Mouse (Mus musculus) retina, adult 2 months (tissue): ENCODE results near the gene Pde10a.

Experiments used
- DNase-seq: peaks from one replicate; pipeline ENCODE4 v3.0.0-alpha.2; 2012; ENCODE audit warnings: low read depth, low spot score

The Pde10a gene

GRCm38 (mm10) chr17:8525971-8526740, 984 bp downstream of the Pde10a start:
- DNase-seq: no peak

DNA sequence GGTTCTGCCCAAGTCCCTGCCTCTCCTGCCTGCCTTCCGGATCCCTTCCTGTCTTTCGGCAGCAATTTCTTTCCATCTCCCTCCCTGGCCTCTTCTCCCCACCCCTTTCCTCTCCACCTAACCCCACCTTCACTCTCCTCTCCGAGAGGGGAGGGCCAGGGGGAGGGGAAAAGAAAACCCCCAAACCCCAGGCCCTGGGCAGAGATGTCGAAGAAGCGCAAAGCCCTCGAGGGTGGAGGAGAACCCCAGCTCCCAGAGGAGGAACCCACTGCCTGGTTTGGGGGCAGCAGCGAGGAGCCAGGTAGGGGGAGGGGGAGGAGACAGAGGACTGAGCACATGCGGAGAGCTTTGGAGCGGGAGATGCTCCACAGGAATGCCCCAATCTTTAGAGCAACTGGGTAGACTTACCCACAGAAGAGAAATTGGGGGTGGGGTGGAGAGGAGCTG, 1.7 kb downstream of the Pde10a start:
- no peak for DNase-seq

DNA sequence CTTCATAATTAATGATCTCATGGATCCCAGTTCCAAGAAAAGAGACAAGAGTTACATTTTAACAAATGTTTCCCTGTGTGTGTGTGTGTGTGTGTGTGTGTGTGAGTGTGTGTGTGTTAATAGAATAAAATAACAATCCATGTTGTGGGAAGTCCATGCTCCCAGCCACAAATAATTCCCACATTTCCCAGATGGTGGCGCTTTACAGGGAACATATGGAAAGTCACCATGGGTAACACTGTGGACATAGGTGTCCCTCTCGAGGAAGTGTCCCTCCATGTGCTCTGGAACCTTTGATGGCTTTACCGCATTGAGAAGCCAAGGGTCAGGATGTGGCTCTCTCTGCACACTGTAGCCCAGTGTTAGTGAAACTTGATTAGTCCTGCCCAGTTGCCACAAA, 3.5 kb downstream of the Pde10a start:
- DNase-seq: no peak

DNA sequence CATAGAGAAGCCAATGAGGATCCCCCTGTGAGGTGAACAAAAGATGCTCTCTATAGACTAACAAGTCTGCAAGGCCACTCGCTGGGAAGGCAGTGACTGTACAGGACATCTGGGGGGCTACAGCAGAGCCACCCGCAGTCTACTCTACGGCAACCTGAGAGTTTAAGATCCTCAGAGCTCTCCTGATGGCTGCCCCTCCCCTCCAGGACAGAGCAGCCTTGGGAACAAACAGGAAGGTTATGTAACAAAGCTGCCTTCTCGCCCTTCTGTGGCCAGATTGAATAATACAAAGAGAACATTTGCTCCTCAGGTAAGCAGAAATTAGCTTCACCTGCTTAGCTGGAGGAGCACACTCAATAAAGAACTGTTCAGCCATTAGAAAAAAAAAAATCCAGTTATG, 7.4 kb downstream of the Pde10a start:
- no peak for DNase-seq

DNA sequence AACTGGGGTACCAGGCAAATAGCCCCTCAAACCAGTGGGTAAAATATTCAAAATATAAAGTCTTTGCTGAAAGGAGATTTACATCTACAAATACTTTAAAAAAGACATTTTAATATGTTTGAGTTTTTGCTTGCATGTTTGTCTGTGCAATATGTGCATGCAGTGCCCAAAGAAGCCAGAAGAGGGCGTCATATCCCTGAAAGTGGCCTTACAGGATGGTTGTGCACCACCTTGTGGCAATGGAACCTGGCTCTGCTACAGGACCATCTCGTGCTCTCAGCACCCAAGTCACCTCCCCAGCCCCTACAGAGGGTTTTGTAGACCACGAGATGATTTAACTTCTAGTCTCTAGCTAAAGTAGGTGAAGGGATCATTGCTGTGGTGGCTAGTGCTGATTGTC, 8.7 kb downstream of the Pde10a start:
- DNase-seq: no peak

DNA sequence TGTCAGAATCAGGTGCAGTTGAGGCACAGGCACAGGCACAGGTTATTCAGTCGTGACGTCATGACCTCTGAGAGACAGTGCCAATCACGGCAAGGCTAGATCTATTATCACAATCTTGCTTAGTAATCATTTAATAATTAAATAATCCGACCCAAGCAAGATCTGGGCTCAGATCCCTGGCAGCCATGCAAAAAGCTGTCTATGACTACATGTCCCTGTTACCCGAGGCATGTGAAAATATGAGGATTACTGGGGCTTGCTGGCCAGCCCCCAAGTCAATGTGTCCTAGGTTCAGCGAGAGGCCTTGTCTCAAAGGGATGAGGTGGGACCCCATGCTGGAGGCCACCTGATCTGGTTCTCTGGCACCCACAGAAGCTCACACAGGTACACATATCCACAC, 11.3 kb downstream of the Pde10a start:
- DNase-seq: no peak

DNA sequence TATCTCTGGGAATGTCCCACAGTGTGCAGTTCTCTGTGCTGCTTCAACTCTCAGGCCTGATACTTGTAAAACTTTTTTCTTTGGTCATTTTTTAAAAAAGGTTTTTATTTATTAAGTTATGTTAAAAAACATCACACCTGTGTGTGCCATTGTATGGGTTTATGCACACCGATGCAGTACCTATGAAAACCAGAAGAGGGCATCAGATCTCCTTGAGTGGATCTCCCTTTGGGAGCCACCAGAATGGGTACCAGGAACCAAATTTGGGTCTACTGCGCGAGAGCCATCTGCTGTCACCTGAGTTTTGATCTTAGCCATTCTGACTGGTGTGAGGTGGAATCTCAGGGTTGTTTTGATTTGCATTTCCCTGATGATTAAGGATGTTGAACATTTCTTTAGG, 12.9 kb downstream of the Pde10a start:
- DNase-seq: no peak

- no peak for DNase-seq
These were observed 16.9 kb downstream of the Pde10a start for GRCm38 (mm10) chr17:8541974-8542538.

GRCm38 (mm10) chr17:8546366-8546765, 21.2 kb downstream of the Pde10a start:
- no peak for DNase-seq

DNA sequence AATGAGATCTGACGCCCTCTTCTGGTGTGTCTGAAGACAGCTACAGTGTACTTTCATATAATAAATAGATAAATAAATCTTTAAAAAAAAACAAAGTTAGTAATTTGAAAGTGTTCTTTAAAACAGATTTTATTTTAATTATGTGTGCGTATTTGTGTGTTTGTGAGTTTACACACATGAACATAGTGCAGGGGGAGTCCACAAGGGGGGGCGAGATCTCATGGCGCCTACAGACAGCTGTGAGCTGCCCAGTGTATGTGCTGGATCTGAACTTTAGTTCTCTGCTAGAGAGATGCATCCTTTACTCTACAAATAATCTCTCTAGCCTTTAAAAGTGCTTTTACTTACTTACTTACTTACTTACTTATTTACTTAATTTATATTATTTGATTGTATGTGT, 23.6 kb downstream of the Pde10a start:
- no peak for DNase-seq

DNA sequence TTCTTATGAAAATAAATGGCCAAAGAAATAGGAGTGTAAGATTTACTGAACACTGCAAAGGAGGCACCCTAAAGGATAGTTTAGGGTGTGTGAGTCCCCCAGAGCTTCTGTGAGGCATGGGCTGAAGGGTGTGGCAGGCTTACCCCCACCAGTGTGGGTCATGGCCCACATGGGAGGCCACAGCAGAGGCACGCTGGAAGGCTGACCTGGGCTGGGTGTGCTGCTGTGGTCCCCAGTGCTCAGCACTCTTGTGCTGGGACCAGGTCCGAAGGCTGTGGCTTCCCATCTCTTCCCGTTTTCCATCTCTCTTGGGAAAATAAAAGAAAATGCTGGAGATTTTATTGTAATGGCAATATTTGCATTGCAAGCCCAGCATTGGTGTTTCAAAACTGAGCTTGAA, 26.5 kb downstream of the Pde10a start:
- no peak for DNase-seq

DNA sequence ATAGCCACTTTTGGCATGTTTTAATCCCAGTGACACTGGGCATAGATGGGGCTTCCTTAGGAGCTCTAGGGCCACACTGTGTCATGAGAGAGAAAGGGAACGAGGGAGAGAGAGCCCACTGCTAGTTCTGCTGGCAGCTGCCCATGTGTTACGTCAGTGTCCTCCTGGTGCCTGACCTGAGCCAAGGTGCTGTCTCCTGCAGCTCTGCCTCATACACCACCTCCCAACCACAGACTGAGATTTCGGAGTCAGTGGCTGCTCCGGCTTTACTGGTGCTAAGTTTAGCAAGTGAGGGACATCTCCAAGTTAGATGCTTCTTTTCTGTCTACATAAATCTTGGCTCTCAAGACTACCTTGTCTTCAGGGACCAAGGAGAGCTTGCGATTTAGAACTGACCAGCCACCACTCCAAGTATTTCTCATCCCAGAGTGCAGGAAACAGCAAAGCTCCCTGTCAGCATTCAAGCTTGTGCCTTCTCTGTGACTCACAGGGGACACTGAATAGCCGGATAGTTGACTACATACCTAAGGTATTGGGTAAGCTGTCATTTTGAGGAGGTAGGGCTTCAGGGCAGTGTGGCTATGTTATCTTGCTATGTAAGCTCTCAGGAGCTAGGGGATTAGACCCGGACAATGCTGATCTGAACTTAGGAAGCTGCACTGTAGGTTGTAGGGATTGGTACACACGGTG, 27.3 kb downstream of the Pde10a start:
- DNase-seq: no peak

DNA sequence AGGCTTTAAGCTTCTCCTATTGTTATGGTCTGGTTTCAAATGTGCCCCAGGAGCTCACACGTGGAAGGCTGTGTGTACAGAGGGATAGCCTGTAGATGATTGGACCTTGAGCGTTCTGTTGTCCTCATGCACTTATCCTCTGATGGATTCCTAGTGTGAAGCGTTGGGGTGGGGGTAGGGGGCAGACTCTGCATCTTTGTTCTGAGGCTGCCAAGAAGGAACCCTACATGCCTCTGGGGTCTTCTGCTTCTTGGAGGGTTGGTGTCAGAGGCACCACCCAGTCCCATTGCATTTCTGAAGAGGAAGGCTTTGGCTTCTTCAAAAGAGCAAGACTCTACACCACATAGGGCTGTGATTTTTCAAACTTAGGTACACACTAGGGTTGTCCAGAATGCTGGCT, 28.4 kb downstream of the Pde10a start:
- DNase-seq: no peak

DNA sequence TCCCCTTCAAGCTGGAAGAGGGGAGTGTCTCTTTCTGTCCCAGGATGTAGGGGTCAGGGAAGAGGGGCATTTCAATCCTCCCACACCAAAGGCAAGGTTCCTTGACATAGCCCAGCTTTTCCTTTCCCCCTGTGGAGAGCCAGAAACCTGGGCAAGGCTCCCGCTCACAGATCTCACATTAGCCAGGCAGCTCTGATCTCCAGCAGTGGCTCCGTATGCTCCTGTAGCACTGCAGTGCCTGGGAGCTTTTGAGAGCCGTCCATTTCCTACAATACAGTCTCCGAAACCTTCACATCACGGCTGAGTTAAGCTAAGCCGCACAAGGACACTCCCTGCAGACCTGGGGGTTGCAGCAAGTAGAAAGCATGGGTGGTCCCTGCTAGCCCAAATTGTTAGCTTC, 29.0 kb downstream of the Pde10a start:
- no peak for DNase-seq

DNA sequence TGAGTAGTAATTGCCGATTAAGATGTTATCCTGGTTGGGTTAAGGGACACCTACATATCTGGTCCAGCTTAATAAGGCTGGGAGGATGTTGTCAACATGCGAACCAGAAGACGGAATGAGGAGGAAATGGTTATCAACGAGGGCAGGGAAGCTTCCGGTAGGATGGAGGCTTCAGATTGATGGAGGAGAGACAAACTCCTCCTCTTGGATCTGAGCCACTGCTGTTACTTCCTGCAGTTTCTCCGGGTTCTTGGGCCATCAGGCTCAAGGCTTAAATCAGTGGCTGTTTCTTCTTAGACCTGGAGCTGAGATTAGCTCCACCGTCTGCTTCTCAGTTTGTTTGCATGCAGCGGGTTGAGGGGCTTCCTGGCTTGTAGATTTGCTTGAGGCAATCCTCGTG, 30.6 kb downstream of the Pde10a start:
- no peak for DNase-seq

DNA sequence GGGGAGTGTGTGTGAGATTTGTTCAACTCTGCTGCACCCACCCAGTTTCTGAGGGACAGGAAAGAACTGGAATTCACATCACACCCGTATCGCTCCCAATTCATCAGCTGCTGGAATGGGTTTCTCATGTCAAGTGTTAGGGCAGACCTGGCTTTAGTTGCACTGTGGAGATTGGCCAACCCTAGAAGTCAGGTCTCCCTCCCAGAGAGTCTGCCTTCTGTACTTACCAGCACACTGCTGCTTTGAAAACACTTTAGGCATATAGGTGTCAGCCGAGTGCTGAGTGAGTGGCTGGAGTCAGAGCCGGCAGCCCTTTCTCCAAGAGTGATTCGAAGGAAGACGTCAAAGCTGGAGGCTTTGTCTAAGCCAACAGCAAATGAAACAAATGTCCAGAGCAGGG, 31.1 kb downstream of the Pde10a start:
- no peak for DNase-seq

GRCm38 (mm10) chr17:8557926-8558325, 32.8 kb downstream of the Pde10a start:
- DNase-seq: no peak

GRCm38 (mm10) chr17:8562101-8562885, 37.1 kb downstream of the Pde10a start:
- DNase-seq: no peak

GRCm38 (mm10) chr17:8562886-8563280, 37.7 kb downstream of the Pde10a start:
- DNase-seq: no peak

DNA sequence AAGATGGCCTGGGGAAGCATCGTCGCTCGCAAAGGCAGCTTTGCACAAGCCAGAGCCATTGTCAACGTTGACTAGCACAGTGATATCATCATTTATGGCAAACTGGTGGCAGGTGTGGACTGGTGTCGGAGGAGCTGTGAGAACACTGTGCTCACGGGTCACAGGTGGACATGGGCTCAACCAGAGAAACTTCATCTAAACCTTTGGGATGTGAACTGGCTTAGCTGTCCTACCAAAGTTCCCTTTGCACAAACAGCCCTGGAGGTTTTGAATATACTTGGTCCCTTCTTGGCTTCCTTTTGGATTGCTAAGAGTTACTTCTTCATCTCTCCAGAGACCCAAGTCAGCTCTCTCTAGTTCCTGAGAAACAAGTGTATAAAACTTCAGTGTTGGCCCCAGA, 41.7 kb downstream of the Pde10a start, which contains the start of gene Gm17087:
Gene Gm17087, minus strand, starts transcription at position 101 of the 400 bp plus-strand sequence.
- no peak for DNase-seq

DNA sequence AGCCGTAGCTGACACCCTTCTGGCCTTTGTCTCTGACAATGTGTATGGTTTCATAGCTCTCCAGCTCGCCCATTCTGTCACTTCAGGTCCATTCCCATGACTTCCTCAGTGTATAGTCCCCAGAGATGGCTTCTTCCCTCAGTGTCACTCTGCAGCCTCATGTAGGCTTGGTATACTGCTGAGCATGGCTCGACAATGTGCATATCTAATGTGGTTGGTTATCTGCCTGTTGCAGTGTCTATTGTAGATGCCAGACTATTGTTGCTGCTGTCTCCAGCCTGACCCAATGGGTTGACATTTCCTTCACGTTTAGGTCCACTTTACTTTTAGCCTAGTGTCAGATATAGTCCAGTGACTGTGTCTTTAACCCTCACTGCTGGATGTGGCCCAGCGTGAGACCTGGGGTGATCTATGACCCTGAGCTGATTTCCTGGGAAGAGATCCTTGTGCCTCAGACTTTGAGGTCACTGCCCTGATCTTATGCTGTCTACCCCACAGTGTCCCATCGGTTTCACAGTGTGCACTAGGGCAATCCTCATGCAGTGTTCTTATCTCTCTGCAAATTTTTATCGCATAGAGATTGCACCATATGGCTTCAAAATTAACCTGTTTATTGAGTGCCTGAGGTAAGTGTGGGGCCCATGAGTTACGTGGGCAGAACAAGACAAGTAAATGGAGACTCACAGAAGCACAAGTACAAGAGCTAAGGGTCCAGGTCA, 48.5 kb downstream of the Pde10a start:
- DNase-seq: no peak
